Mouse (Mus musculus): ENCODE measurements at regions not wholly inside any gene's neighbourhood (a gene's known extent, or its start where the extent isn't known, plus 50 kb on each side); places are given as distances from the start of the nearest gene placed in this dataset.

- DNase-seq (ENCODE audit: low read depth, low spot score), result no peak
These were observed 642.1 kb upstream of the A830018L16Rik start for GRCm38 (mm10) chr1:10771793-10772192.

- DNase-seq (ENCODE audit: low read depth, low spot score), result no peak
These were observed 619.7 kb upstream of the A830018L16Rik start for GRCm38 (mm10) chr1:10794074-10794783.

- peak; percentile 55 for DNase-seq (ENCODE audit: low read depth, low spot score)
These were observed 578.1 kb upstream of the A830018L16Rik start for GRCm38 (mm10) chr1:10835653-10836415.

GRCm38 (mm10) chr1:10837180-10837579 lies 576.7 kb upstream of the A830018L16Rik start:
- peak; percentile 21 for DNase-seq (ENCODE audit: low read depth, low spot score)

- peak; percentile 90 for DNase-seq (ENCODE audit: low read depth, low spot score)
These were observed 561.0 kb upstream of the A830018L16Rik start for GRCm38 (mm10) chr1:10852934-10853333.

- DNase-seq (ENCODE audit: low read depth, low spot score), result no peak
These were observed 559.4 kb upstream of the A830018L16Rik start for GRCm38 (mm10) chr1:10854495-10854894.

GRCm38 (mm10) chr1:10871163-10871853 lies 542.6 kb upstream of the A830018L16Rik start:
- no peak for DNase-seq (ENCODE audit: low read depth, low spot score)

- DNase-seq (ENCODE audit: low read depth, low spot score), result no peak
These were observed 541.6 kb upstream of the A830018L16Rik start for GRCm38 (mm10) chr1:10872266-10872665.

GRCm38 (mm10) chr1:10872726-10873125 lies 541.2 kb upstream of the A830018L16Rik start:
- no peak for DNase-seq (ENCODE audit: low read depth, low spot score)

- DNase-seq (ENCODE audit: low read depth, low spot score), result peak; percentile 53
These were observed 536.3 kb upstream of the A830018L16Rik start for GRCm38 (mm10) chr1:10877391-10878170.

GRCm38 (mm10) chr1:10878221-10878760 lies 535.6 kb upstream of the A830018L16Rik start:
- peak; percentile 89 for DNase-seq (ENCODE audit: low read depth, low spot score)

GRCm38 (mm10) chr1:10880026-10880727 lies 533.7 kb upstream of the A830018L16Rik start:
- peak; percentile 91 for DNase-seq (ENCODE audit: low read depth, low spot score)

GRCm38 (mm10) chr1:10898806-10899205 lies 515.1 kb upstream of the A830018L16Rik start:
- no peak for DNase-seq (ENCODE audit: low read depth, low spot score)

- DNase-seq (ENCODE audit: low read depth, low spot score), result peak; percentile 26
These were observed 511.2 kb upstream of the A830018L16Rik start for GRCm38 (mm10) chr1:10902721-10903120.

GRCm38 (mm10) chr1:10919958-10920357 lies 493.9 kb upstream of the A830018L16Rik start:
- DNase-seq (ENCODE audit: low read depth, low spot score), result no peak

GRCm38 (mm10) chr1:10932378-10933077 lies 481.4 kb upstream of the A830018L16Rik start:
- no peak for DNase-seq (ENCODE audit: low read depth, low spot score)

GRCm38 (mm10) chr1:10933206-10933605 lies 480.7 kb upstream of the A830018L16Rik start:
- no peak for DNase-seq (ENCODE audit: low read depth, low spot score)

- DNase-seq (ENCODE audit: low read depth, low spot score), result no peak
These were observed 475.5 kb upstream of the A830018L16Rik start for GRCm38 (mm10) chr1:10938436-10938835.

- DNase-seq (ENCODE audit: low read depth, low spot score), result no peak
These were observed 473.6 kb upstream of the A830018L16Rik start for GRCm38 (mm10) chr1:10940326-10940725.

- DNase-seq (ENCODE audit: low read depth, low spot score), result peak; percentile 6
These were observed 470.9 kb upstream of the A830018L16Rik start for GRCm38 (mm10) chr1:10942979-10943378.
